Mouse (Mus musculus) megakaryocyte-erythroid progenitor cell, adult 5-6 weeks (primary cell): ENCODE data around the gene Prss2. TPM values are rescaled to one million over a fixed set of nuclear protein-coding genes. Genes with fewer than 3 reads are reported as not detected.
"Not testable (repeated sequence)": the region's sequence is repeated elsewhere in the genome, so short reads cannot be mapped to it uniquely, and the experiment has no call there.

Source experiments
- ATAC-seq: replicated peaks from 2 replicates; pipeline ENCODE4 v1.8.0; 2016; ENCODE audit warnings: mild to moderate bottlenecking, inconsistent platforms; ENCODE audit not compliant: severe bottlenecking, poor library complexity, low FRiP score, low TSS enrichment
- total RNA-seq, 2 experiments: library from RNA; stranded (forward) in 1 of 2; stranded (reverse) in 1 of 2; fragments of 200-1000, 215-1000 nt in 1 of 2; fragments of >200 nt in 1 of 2; fragmentation: Nextera tagmentation in 1 of 2; gene quantifications; 2 replicates each; pipeline ENCODE4 v1.2.3; 2014 to 2017

Gene Prss2
- total RNA-seq, 2 experiments from 2014 or later: not detected

DNA sequence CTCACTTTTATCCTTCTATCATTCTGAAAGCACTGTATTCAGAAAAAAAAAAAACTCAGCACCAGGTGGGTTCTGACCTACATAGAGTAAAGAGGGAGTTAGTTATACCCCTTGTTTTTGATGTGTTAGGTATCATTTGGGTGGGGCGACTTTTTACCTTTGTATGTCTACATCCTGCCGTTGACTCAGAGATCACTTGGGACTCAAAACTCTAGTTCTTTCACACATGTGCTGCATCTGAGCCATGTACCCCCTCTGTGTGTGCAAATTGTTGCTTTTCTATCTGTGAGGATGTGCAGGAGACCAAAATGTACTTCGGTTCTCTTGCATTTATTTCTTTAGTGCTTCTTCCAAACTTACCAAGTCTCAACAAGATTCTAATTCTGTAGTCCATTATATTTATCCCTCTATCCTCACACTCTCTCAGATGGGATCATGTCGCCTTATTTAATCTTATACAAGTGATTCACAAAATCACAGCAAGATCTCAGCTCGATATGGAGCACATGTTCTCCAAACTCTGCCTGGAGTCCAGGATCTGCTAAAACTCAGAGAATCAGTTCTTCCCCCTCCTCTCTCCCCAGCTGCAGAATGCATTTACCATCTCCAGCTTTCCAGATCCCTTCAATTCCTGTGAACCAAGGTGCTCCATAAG is 31.9 kb downstream of the Prss2 start:
- no peak for ATAC-seq

GRCm38 (mm10) chr6:41554295-41555169 is 32.9 kb downstream of the Prss2 start:
- ATAC-seq: 0 out of 2 replicates have a peak, but pooled peaks have one; percentile 16

- ATAC-seq: no peak
Observed at GRCm38 (mm10) chr6:41556389-41556788, 34.8 kb downstream of the Prss2 start.

DNA sequence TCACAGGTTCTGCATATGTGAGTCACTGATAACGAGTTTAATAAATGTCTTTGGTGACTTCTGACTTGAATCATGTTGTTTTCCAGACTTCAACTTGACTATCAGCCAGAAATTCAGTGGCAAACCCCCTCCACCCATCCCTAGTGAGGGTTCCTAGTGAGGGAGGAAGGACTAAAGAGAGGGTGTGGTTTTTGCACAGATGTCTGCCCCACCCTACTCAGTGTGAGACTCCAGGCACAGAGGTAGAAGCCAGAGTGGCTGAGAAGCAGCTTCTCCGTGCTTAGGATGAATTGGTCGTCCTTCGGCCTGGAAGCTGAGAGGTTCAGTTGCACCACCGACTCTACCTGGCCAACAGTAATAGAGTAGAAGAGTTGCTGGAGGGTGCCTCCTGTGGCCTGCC is 35.9 kb downstream of the Prss2 start:
- ATAC-seq: peak; percentile 96

- no peak for ATAC-seq
Observed at GRCm38 (mm10) chr6:41558271-41558670, 36.7 kb downstream of the Prss2 start.

- ATAC-seq: no peak
Observed at GRCm38 (mm10) chr6:41559331-41559730, 37.7 kb downstream of the Prss2 start.

DNA sequence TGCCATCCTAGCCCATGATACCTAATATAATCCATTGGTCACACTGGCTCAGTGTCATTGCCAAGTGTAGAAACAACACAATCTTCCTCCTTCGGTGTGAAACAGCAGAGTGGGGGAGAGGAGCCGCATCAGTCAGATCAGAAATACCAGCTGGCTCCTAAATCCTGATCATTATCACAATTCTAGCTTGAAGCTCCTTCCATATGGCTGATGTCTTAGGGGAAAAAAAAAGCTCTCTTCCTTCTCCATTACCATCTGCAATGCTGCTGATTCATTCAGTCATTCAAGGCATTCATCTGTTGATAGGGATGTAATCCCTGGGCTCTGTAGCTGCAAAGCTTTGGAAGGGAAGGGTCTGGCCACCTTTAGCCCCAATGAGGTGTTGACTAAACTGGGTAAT is 38.7 kb downstream of the Prss2 start:
- no peak for ATAC-seq

DNA sequence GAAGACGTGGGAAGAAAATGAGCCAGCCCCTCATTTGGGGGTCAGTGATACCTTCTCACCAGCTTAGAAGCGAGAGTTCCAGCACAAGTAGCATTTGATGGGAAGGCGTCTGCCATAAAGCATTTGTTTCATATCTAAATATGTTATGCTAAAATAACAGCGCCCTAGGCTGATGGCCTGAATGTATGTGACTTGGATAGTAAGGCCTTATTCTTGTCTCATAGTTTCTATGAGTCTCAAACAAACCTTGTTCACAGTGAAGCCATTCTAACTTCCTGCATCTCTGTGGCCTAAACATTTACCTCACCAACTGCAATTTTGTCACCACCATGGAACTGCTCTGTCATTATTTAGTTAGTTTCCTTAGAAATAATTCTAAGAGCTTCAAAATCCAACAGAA is 41.0 kb downstream of the Prss2 start:
- ATAC-seq: no peak

DNA sequence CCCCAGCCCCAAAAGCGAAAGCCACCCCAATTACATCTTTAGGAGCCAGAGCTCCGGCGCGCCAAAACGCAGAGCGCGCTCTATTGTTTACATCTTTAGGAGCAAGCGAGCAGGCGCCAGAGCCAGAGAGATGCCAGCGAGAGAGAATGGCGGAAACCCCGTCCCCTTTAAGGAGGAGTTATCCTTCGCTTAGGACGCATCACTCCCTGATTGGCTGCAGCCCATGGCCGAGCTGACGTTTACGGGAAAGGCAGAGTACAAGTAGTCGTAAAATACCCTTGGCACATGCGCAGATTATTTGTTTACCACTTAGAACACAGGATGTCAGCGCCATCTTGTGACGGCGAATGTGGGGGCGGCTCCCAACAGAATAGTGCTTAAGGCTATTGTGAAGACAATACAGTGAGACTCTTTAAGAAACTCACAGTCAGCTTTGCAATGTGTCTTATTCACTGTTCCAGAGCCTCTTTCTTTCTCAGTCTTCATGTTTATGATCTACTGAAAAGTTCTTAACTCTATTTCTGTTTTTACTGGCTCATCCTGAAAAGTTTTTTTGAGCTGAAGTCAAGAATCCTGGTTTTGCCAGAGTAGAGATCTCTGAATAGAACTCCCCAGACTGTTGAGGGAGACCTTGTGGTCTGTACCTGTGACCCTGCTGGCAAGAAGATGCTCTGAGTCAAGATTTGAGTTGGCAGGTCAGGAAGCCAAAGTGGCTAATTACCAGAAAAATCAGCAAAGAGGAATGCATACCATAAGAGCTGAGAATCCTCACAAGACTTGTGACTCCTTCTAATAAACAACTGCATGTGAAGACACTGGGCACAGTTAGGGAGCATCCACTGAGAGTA is 41.7 kb downstream of the Prss2 start:
- not testable (repeated sequence) for ATAC-seq

GRCm38 (mm10) chr6:41565261-41565660 is 43.7 kb downstream of the Prss2 start:
- ATAC-seq: no peak

- ATAC-seq: no peak
Observed at GRCm38 (mm10) chr6:41566965-41567364, 45.4 kb downstream of the Prss2 start.

GRCm38 (mm10) chr6:41569078-41569477 is 47.5 kb downstream of the Prss2 start:
- ATAC-seq: no peak

Other genes starting within 250 kb of the Prss2 start
- not detected in 2 replicates for gene Try4, start 219.5 kb upstream of the Prss2 start, total RNA-seq (2014; fragmentation: Nextera tagmentation)
- not detected in 2 replicates for gene Try4, start 219.5 kb upstream of the Prss2 start, total RNA-seq (2017)
- not detected in 2 replicates for gene Try5, start 204.9 kb upstream of the Prss2 start, total RNA-seq (2014; fragmentation: Nextera tagmentation)
- gene Try5, start 204.9 kb upstream of the Prss2 start, total RNA-seq (2017): not detected in 2 replicates
- not detected in 2 replicates for gene Try10, start 167.7 kb upstream of the Prss2 start, total RNA-seq (2014; fragmentation: Nextera tagmentation)
- gene Try10, start 167.7 kb upstream of the Prss2 start, total RNA-seq (2017): not detected in 2 replicates
- gene Prss3, start 144.1 kb upstream of the Prss2 start, total RNA-seq (2014; fragmentation: Nextera tagmentation): not detected in 2 replicates
- gene Prss3, start 144.1 kb upstream of the Prss2 start, total RNA-seq (2017): not detected in 2 replicates
- not detected in 2 replicates for gene Gm5771, start 129.4 kb upstream of the Prss2 start, total RNA-seq (2014; fragmentation: Nextera tagmentation)
- gene Gm5771, start 129.4 kb upstream of the Prss2 start, total RNA-seq (2017): not detected in 2 replicates
- not detected in 2 replicates for gene Gm10334, start 75.6 kb upstream of the Prss2 start, total RNA-seq (2014; fragmentation: Nextera tagmentation)
- not detected in 2 replicates for gene Gm10334, start 75.6 kb upstream of the Prss2 start, total RNA-seq (2017)
- gene Prss1, start 62.9 kb upstream of the Prss2 start, total RNA-seq (2014; fragmentation: Nextera tagmentation): not detected in 2 replicates
- gene Prss1, start 62.9 kb upstream of the Prss2 start, total RNA-seq (2017): not detected in 2 replicates
- gene Ephb6, start 83.7 kb downstream of the Prss2 start, total RNA-seq (2014; fragmentation: Nextera tagmentation): 1.5 and 12.2 TPM in 2 replicates
- 4.3 and 7.2 TPM in 2 replicates for gene Ephb6, start 83.7 kb downstream of the Prss2 start, total RNA-seq (2017)
- gene Trpv6, start 114.6 kb downstream of the Prss2 start, total RNA-seq (2014; fragmentation: Nextera tagmentation): not detected in 2 replicates
- gene Trpv6, start 114.6 kb downstream of the Prss2 start, total RNA-seq (2017): not detected in 2 replicates
- gene Trpv5, start 159.0 kb downstream of the Prss2 start, total RNA-seq (2014; fragmentation: Nextera tagmentation): 0.82 and 1.5 TPM in 2 replicates
- 1.0 TPM in 1 of 2 replicates, not detected in the other for gene Trpv5, start 159.0 kb downstream of the Prss2 start, total RNA-seq (2017)
- gene Llcfc1, start 162.6 kb downstream of the Prss2 start, total RNA-seq (2014; fragmentation: Nextera tagmentation): not detected in 2 replicates
- not detected in 2 replicates for gene Llcfc1, start 162.6 kb downstream of the Prss2 start, total RNA-seq (2017)
- 302 and 549 TPM in 2 replicates for gene Kel, start 182.6 kb downstream of the Prss2 start, total RNA-seq (2014; fragmentation: Nextera tagmentation)
- gene Kel, start 182.6 kb downstream of the Prss2 start, total RNA-seq (2017): 63.8 and 132 TPM in 2 replicates